Mouse (Mus musculus) embryonic facial prominence, embryonic 14.5 days (tissue): ENCODE measurements around the gene Usp7. TPM values are rescaled to one million over a fixed set of nuclear protein-coding genes. Genes with fewer than 3 reads are reported as not detected.

Source experiments
- ATAC-seq: fragments of 200-750 bp; cut with Nextera tagmentation; 2 replicates; pipeline ENCODE4 v1.8.0; 2017; ENCODE audit warnings: low read depth, moderate number of reproducible peaks, moderate TSS enrichment
- DNase-seq: peaks from one replicate; pipeline ENCODE4 v3.0.0-alpha.2; 2015; ENCODE audit warnings: low spot score
- H3K27ac ChIP-seq: fragments of 300-500 bp; sonication (generic); replicated peaks from 2 replicates; pipeline ENCODE4 v1.5.1; 2014; ENCODE audit warnings: low read depth, mild to moderate bottlenecking, low read length, moderate library complexity
- H3K27me3 ChIP-seq: fragments of 300-500 bp; sonication (generic); replicated peaks from 2 replicates; pipeline ENCODE4 v1.6.1; 2014; ENCODE audit warnings: low read length; ENCODE audit not compliant: control insufficient read depth, insufficient read depth
- H3K36me3 ChIP-seq: fragments of 300-500 bp; sonication (generic); 2 replicates; pipeline ENCODE4 v1.6.1; 2014; ENCODE audit warnings: low read length, mixed read lengths; ENCODE audit not compliant: control insufficient read depth, insufficient read depth
- H3K4me1 ChIP-seq: fragments of 300-500 bp; sonication (generic); 2 replicates; pipeline ENCODE4 v1.6.1; 2014; ENCODE audit warnings: antibody characterized with exemption, low read length; ENCODE audit not compliant: control insufficient read depth, insufficient read depth
- H3K4me2 ChIP-seq: fragments of 300-500 bp; sonication (generic); 2 replicates; pipeline ENCODE4 v1.6.1; 2014; ENCODE audit warnings: low read depth, mild to moderate bottlenecking, low read length, moderate library complexity, mixed read lengths
- H3K4me3 ChIP-seq: fragments of 300-500 bp; sonication (generic); 2 replicates; pipeline ENCODE4 v1.5.1; 2014; ENCODE audit warnings: low read depth, mild to moderate bottlenecking, low read length
- H3K9ac ChIP-seq: fragments of 300-500 bp; sonication (generic); 2 replicates; pipeline ENCODE4 v1.6.1; 2014; ENCODE audit warnings: low read depth, mild to moderate bottlenecking, low read length, moderate library complexity, mixed read lengths
- H3K9me3 ChIP-seq: fragments of 300-500 bp; sonication (generic); 2 replicates; pipeline ENCODE4 v1.6.1; 2016; ENCODE audit warnings: low read length; ENCODE audit not compliant: control insufficient read depth
- WGBS: fragments of 180-500 bp; shearing (Covaris S2); extraction: QIAGEN DNeasy Blood & Tissue Kit; methylation state at CpG from one replicate; pipeline ENCODE4 v1.1.7; 2014; 5-methylcytosine and 5-hydroxymethylcytosine counted together
- polyA plus RNA-seq: library from polyadenylated mRNA; unstranded; fragments of >200 nt; fragmentation: Nextera tagmentation; extraction: Ambion mirVana; gene quantifications from 2 replicates; pipeline ENCODE4 v1.2.1, GENCODE M21; 2014

The Usp7 gene
- polyA plus RNA-seq, 1 experiment from 2014 or later: 35.7 TPM

DNA sequence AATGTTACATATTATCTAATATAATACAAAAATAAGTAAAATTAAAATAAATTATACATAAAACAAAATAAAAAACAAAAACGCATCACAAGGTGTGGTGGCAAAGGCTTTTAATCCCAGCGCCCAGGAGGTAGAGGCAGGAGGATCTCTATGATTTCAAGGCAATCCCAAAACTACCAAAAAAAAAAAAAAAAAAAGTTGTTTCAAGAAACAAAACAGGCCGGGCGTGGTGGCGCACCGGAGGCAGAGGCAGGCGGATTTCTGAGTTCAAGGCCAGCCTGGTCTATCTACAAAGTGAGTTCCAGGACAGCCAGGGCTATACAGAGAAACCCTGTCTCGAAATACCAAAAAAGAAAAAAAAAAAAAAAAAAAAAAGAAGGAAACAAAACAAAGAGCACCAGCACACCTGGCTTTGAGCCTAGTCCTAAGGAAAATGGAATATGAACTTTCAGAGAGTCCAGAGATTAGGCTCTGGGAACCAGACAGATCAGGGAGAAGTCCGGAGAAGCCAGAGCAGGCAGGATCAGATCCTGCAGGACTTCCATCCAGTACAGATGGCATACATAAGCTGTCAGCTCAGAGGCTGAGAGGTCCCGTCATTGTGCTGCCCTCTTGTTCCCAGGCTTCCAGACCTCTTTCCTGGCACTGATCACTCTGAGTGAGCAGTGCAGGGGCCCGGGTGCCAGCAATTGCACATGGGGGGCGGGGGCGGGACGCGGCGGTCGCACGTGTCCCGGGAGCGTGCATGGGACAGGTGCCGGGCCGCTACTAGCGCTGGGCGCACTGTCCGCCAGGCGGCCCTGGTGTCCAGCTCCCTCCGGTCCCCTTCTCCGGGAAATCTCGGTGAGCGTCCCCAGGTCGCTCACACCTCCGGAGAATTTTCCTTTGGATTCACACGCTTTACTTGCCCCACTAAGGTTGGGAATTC lies 36.8 kb upstream of the Usp7 start:
- H3K9ac ChIP-seq: peak overlapping the region; percentile 70
- WGBS: 12% methylated on average over 32 of the region's 33 CpGs
- H3K27ac ChIP-seq: peak overlapping the region; percentile 91
- peak overlapping the region; percentile 98 for H3K4me2 ChIP-seq
- no peaks in the 10 kb centered on the region for H3K27me3 ChIP-seq
- peak; percentile 23 for ATAC-seq
- H3K36me3 ChIP-seq: peaks cover 23% of the 10 kb centered on the region
- H3K9me3 ChIP-seq: no peaks in the 10 kb centered on the region
- no peak for DNase-seq
- H3K4me3 ChIP-seq: peak overlapping the region; percentile 100
- peaks cover 16% of the 10 kb centered on the region for H3K4me1 ChIP-seq

DNA sequence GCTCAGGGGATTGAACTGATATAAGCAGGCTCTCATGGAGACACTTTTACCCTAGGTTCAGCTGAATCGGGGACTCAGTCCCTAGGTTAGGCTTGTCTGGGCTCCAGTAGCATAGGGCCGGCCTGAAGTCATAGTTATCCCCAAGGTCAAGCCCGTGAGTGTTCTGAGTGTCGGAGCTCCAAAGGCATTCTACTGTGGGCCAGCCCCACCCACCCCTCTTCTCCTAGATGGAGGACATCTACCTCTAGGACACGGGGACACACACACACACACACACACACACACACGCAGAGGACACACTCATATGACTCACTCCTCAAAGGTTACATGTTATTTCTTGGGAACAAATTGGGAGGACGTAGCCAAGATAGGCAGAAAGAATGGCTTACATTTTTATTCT lies 35.3 kb upstream of the Usp7 start:
- H3K9ac ChIP-seq: no peak overlapping the region
- H3K27me3 ChIP-seq: no peaks in the 10 kb centered on the region
- H3K36me3 ChIP-seq: peaks cover 8% of the 10 kb centered on the region; the same call in 1 of the 2 replicates
- H3K4me2 ChIP-seq: no peak overlapping the region
- no peak for ATAC-seq
- no peak overlapping the region for H3K4me3 ChIP-seq
- H3K4me1 ChIP-seq: peaks cover 12% of the 10 kb centered on the region
- no peaks in the 10 kb centered on the region for H3K9me3 ChIP-seq
- no peak overlapping the region for H3K27ac ChIP-seq
- no peak for DNase-seq
- 87% methylated on average over 7 of the region's 7 CpGs for WGBS

DNA sequence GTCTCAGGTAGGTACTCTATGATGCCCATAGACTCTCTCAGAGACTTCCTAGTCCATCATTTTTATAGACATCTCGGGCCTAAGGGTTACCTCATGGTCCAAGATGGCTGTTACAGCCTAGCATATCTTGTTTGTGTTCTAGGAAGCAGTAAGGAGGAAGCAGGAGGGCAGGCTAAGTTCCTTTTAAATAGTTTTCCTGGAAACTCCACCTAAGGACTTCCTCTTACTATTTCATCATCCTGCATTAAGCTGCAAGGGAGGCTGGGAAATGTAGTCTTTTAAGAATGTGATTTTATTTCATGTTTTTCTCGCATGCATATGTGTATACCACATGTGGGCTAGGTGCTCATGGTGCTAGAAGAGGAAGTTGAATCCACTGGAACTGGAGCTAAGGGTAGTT lies 31.6 kb upstream of the Usp7 start:
- no peak overlapping the region for H3K9ac ChIP-seq
- no peak overlapping the region for H3K27ac ChIP-seq
- 71% methylated on average over 2 of the region's 2 CpGs for WGBS
- H3K4me2 ChIP-seq: no peak overlapping the region
- H3K36me3 ChIP-seq: no peaks in the 10 kb centered on the region
- H3K9me3 ChIP-seq: no peaks in the 10 kb centered on the region
- no peaks in the 10 kb centered on the region for H3K4me1 ChIP-seq
- DNase-seq (peak; percentile 12), ATAC-seq (no peak)
- no peak overlapping the region for H3K4me3 ChIP-seq
- H3K27me3 ChIP-seq: no peaks in the 10 kb centered on the region

DNA sequence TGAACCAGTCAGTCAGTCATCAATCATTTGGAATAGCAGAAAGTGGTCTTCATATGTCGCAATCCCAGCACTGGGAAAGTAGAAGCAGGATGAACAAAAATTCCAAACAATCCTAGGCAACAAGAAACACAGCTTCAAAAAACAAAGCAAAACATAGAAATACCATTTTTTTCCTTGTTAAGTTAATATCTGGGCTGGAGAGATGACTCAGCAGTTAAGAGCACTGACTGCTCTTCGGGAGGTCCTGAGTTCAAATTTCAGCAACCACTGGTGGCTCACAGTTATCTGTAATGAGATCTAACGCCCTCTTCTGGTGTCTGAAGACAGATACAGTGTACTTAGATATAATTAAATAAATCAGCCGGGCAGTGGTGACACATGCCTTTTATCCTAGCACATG lies 30.5 kb upstream of the Usp7 start:
- Histone ChIP-seq H3K4me1 (no peaks in the 10 kb centered on the region), H3K27me3 (no peaks in the 10 kb centered on the region), H3K36me3 (no peaks in the 10 kb centered on the region), H3K9ac (no peak overlapping the region), H3K4me2 (no peak overlapping the region), H3K9me3 (no peaks in the 10 kb centered on the region), H3K27ac (no peak overlapping the region), H3K4me3 (no peak overlapping the region)
- 76% methylated on average over 4 of the region's 4 CpGs for WGBS
- ATAC-seq: no peak
- no peak for DNase-seq

DNA sequence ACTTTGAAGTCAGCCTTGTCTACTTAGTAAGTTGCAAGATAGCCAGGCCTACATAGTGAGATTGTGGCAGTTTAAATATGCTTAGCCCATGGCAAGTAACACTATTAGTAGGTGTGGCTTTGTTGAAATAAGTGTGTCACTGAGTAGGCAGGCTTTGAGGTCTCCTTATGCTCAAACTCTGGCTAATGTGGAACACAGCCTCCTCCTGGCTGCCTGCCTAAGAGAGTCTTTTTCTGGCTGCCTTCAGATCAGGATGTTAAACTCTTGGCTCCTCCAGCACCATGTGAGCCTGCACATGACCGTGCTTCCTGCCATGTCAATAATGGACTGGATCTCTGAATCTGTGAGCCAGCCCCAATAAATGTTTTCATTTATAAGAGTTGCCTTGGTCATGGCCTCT lies 29.3 kb upstream of the Usp7 start:
- 66% methylated on average over 1 of the region's 1 CpGs for WGBS
- Histone ChIP-seq H3K27me3 (no peaks in the 10 kb centered on the region), H3K4me1 (no peaks in the 10 kb centered on the region), H3K4me2 (no peak overlapping the region), H3K4me3 (no peak overlapping the region), H3K9me3 (no peaks in the 10 kb centered on the region), H3K9ac (no peak overlapping the region), H3K36me3 (no peaks in the 10 kb centered on the region), H3K27ac (no peak overlapping the region)
- ATAC-seq: no peak
- DNase-seq: no peak

DNA sequence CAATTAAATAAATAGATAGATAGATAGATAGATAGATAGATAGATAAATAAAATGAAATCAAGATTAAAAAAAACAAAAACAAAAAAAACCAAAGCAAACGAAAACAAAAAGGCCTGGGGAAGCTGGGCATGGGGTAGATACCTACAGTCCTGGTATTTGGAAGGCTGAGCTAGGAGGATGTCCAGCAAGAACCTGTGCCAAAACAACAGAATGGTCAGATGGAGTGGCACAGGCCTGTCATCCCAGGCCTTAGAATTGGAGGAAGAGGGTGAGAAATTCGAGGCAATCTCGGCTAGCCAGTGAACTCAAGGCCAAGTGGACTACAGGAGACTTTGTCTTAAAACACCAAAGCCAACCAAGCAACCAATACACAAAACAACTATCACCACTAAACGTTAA lies 25.8 kb upstream of the Usp7 start:
- WGBS: 77% methylated on average over 4 of the region's 4 CpGs

DNA sequence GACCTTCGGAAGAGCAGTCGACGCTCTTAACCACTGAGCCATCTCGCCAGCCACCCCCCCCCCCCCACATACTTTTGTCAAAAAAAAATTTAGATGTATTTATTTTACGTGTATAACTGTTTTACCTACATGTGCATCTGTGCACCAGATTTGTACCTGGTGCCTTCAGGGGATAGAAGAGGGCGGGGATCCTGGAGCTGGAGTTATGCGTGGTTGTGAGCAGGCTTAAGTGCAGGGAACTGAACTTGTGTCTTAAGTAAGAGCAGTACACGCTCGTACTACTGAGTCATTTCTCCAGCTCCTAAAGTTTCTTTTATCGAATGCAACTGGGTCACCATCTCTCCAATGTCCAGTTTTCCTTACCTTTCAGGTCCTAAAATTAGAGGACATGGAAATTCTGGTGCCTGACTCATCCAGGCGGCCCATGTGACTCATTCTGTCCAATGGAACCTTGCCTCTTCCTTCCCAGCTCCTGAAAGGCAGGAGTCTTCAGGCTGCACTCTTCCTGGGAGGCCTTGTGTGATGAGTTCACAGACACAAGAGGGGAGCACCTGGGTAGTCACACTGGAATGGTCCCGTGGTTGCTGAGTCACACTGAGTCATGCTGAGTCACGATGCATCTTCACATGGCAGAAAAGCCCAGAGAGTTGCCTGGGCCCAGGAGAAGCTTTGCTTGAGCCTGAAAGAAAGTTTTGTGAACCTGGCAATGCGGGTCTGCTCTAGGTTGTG lies 18.5 kb upstream of the Usp7 start:
- Histone ChIP-seq H3K9me3 (no peaks in the 10 kb centered on the region), H3K9ac (no peak overlapping the region), H3K27me3 (no peaks in the 10 kb centered on the region), H3K4me2 (no peak overlapping the region), H3K4me1 (no peaks in the 10 kb centered on the region), H3K27ac (no peak overlapping the region), H3K36me3 (no peaks in the 10 kb centered on the region), H3K4me3 (no peak overlapping the region)
- WGBS: 86% methylated on average over 14 of the region's 14 CpGs
- DNase-seq: no peak
- no peak for ATAC-seq

More for the DNA sequence above, 25.8 kb upstream of the Usp7 start:
- Histone ChIP-seq H3K36me3 (no peaks in the 10 kb centered on the region), H3K9ac (no peak overlapping the region), H3K27ac (no peak overlapping the region), H3K4me3 (no peak overlapping the region), H3K27me3 (no peaks in the 10 kb centered on the region), H3K4me1 (no peaks in the 10 kb centered on the region), H3K9me3 (no peaks in the 10 kb centered on the region), H3K4me2 (no peak overlapping the region)
- no peak for DNase-seq
- ATAC-seq: no peak

DNA sequence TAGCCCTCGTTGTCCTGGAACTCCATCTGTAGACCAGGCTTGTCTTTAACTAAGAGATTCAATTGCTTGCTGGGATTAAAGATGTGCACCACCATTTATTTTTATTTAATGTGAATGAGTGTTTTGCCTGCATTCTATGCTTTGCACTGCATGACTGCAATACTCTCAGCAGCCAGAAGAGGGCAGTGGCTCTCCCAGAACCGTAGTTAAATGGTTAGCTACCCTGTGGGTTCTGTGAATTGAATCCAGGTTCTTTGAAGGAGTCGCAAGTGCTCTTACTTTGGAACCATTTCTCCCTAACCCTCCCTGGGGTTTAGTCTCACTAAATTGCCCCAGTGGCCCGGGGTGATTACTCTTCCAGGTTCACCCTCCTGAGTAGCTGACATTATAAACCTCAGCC lies 14.6 kb upstream of the Usp7 start:
- H3K9me3 ChIP-seq: no peaks in the 10 kb centered on the region

More for the DNA sequence above, 14.6 kb upstream of the Usp7 start:
- no peaks in the 10 kb centered on the region for H3K27me3 ChIP-seq
- H3K27ac ChIP-seq: no peak overlapping the region
- no peak overlapping the region for H3K9ac ChIP-seq
- no peaks in the 10 kb centered on the region for H3K4me1 ChIP-seq
- DNase-seq (no peak), ATAC-seq (no peak)
- H3K4me2 ChIP-seq: no peak overlapping the region
- no peak overlapping the region for H3K4me3 ChIP-seq
- H3K36me3 ChIP-seq: no peaks in the 10 kb centered on the region
- WGBS: 22% methylated on average over 4 of the region's 4 CpGs
